Mouse (Mus musculus) MEL (cell line): ENCODE results near the gene Clec16a. TPM values are rescaled to one million over a fixed set of nuclear protein-coding genes. Genes with fewer than 3 reads are reported as not detected.

ENCODE experiments used
- DNase-seq: peaks from one replicate; pipeline ENCODE4 v3.0.0; 2011; ENCODE audit warnings: low read depth, low spot score
- H3K27ac ChIP-seq: 2 replicates; pipeline ENCODE4 v1.5.1; 2012; ENCODE audit warnings: low read depth, mild to moderate bottlenecking, control low read depth, low read length, moderate library complexity; ENCODE audit not compliant: control insufficient read depth
- H3K27me3 ChIP-seq, 2 experiments: fragments of 150-350 bp in 1 of 2; sonication (generic) in 1 of 2; 2 replicates each; pipeline ENCODE4 v1.6.1; 2012; ENCODE audit warnings: low read length in 2 of 2, mild to moderate bottlenecking in 2 of 2, improper control_type of control experiment in 1 of 2, moderate library complexity in 1 of 2; ENCODE audit not compliant: insufficient read depth in 2 of 2, control insufficient read depth in 1 of 2
- H3K36me3 ChIP-seq, 2 experiments: 2 replicates each; pipeline ENCODE4 v1.6.1; 2012 to 2014; ENCODE audit warnings: low read length in 2 of 2, improper control_type of control experiment in 1 of 2, inconsistent platforms in 1 of 2, mild to moderate bottlenecking in 1 of 2; ENCODE audit not compliant: insufficient read depth in 2 of 2, control insufficient read depth in 1 of 2
- H3K4me1 ChIP-seq, 2 experiments: fragments of 150-350 bp in 1 of 2; sonication (generic) in 1 of 2; 2 replicates each; pipeline ENCODE4 v1.6.1; 2012; ENCODE audit warnings: low read length in 2 of 2, improper control_type of control experiment in 1 of 2, mild to moderate bottlenecking in 1 of 2; ENCODE audit not compliant: insufficient read depth in 2 of 2, control insufficient read depth in 1 of 2
- H3K4me3 ChIP-seq, 2 experiments: fragments of 150-350 bp in 1 of 2; sonication (generic) in 1 of 2; 2 replicates each; pipeline ENCODE4 v1.5.1; 2012; ENCODE audit warnings: low read depth in 2 of 2, low read length in 2 of 2, mild to moderate bottlenecking in 2 of 2, moderate library complexity in 2 of 2, control low read depth in 1 of 2, improper control_type of control experiment in 1 of 2; ENCODE audit not compliant: control insufficient read depth in 1 of 2, insufficient read depth in 1 of 2
- H3K79me2 ChIP-seq: 2 replicates; pipeline ENCODE4 v1.6.1; 2012; ENCODE audit warnings: mild to moderate bottlenecking, low read length, moderate library complexity; ENCODE audit not compliant: control insufficient read depth, poor library complexity, insufficient read depth
- H3K9ac ChIP-seq: 2 replicates; pipeline ENCODE4 v1.6.1; 2012; ENCODE audit warnings: low read depth, mild to moderate bottlenecking, control low read depth, low read length, moderate library complexity; ENCODE audit not compliant: control insufficient read depth, poor library complexity, severe bottlenecking
- H3K9me3 ChIP-seq: fragments of 150-350 bp; sonication (generic); replicated peaks from 2 replicates; pipeline ENCODE4 v1.6.1; 2012; ENCODE audit warnings: mild to moderate bottlenecking, low read length, improper control_type of control experiment, moderate library complexity; ENCODE audit not compliant: insufficient read depth
- CTCF ChIP-seq, 3 experiments: IDR thresholded peaks in 2 of 3; conservative IDR thresholded peaks in 1 of 3; 2 replicates each; pipeline ENCODE4 v1.5.1; 2011 to 2012; ENCODE audit warnings: low read length in 3 of 3, low read depth in 2 of 3, mild to moderate bottlenecking in 2 of 3, improper control_type of control experiment in 1 of 3, inconsistent platforms in 1 of 3, mixed read lengths in 1 of 3, moderate library complexity in 1 of 3; ENCODE audit not compliant: control insufficient read depth in 1 of 3, insufficient read depth in 1 of 3, poor library complexity in 1 of 3, severe bottlenecking in 1 of 3
- ELF1 ChIP-seq: IDR thresholded peaks from 2 replicates; pipeline ENCODE4 v1.6.1; 2014; ENCODE audit warnings: low read depth, mild to moderate bottlenecking, inconsistent platforms, low read length, improper control_type of control experiment, moderate library complexity
- EP300 ChIP-seq, 2 experiments: IDR thresholded peaks; 2 replicates each; pipeline ENCODE4 v1.6.1; 2011; ENCODE audit warnings: improper control_type of control experiment in 2 of 2, low read length in 2 of 2, low read depth in 1 of 2, mild to moderate bottlenecking in 1 of 2
- GATA1 ChIP-seq: IDR thresholded peaks from 2 replicates; pipeline ENCODE4 v1.6.1; 2011; ENCODE audit warnings: low read depth, low read length, improper control_type of control experiment
- JUND ChIP-seq: IDR thresholded peaks from 2 replicates; pipeline ENCODE4 v1.6.1; 2011; ENCODE audit warnings: low read depth, mild to moderate bottlenecking, improper control_type of control experiment, low read length
- MAX ChIP-seq: IDR thresholded peaks from 2 replicates; pipeline ENCODE4 v1.6.1; 2011; ENCODE audit warnings: low read length, improper control_type of control experiment
- MEF2A ChIP-seq: IDR thresholded peaks from 2 replicates; pipeline ENCODE4 v1.6.1; 2014; ENCODE audit warnings: low read depth, mild to moderate bottlenecking, inconsistent platforms, low read length, improper control_type of control experiment; ENCODE audit not compliant: poor library complexity, insufficient replicate concordance, severe bottlenecking; ENCODE audit errors: extremely low read depth
- MYB ChIP-seq: IDR thresholded peaks from 2 replicates; pipeline ENCODE4 v1.6.1; 2011; ENCODE audit warnings: mild to moderate bottlenecking, low read depth, low read length, improper control_type of control experiment
- MYC ChIP-seq: IDR thresholded peaks from 2 replicates; pipeline ENCODE4 v1.6.1; 2011; ENCODE audit warnings: low read depth, mild to moderate bottlenecking, low read length, improper control_type of control experiment, moderate library complexity
- NELFE ChIP-seq: IDR thresholded peaks from 2 replicates; pipeline ENCODE4 v1.6.1; 2011; ENCODE audit warnings: low read depth, low read length, improper control_type of control experiment
- POLR2A ChIP-seq, 2 experiments: IDR thresholded peaks; 2 replicates each; pipeline ENCODE4 v1.6.1; 2011 to 2012; ENCODE audit warnings: low read length in 2 of 2, mild to moderate bottlenecking in 2 of 2, control low read depth in 1 of 2, improper control_type of control experiment in 1 of 2, low read depth in 1 of 2, moderate library complexity in 1 of 2; ENCODE audit not compliant: control insufficient read depth in 1 of 2, insufficient read depth in 1 of 2, poor library complexity in 1 of 2
- RAD21 ChIP-seq: IDR thresholded peaks from 2 replicates; pipeline ENCODE4 v1.6.1; 2011; ENCODE audit warnings: mild to moderate bottlenecking, low read depth, low read length, improper control_type of control experiment
- RCOR1 ChIP-seq: IDR thresholded peaks from 2 replicates; pipeline ENCODE4 v1.6.1; 2012; ENCODE audit warnings: low read depth, mild to moderate bottlenecking, inconsistent platforms, low read length, improper control_type of control experiment
- SMC3 ChIP-seq: IDR thresholded peaks from 2 replicates; pipeline ENCODE4 v1.6.1; 2011; ENCODE audit warnings: low read depth, low read length, improper control_type of control experiment
- TCF12 ChIP-seq: IDR thresholded peaks from 2 replicates; pipeline ENCODE4 v1.6.1; 2014; ENCODE audit warnings: low read depth, mild to moderate bottlenecking, inconsistent platforms, low read length, improper control_type of control experiment, moderate library complexity
- USF2 ChIP-seq, 2 experiments: IDR thresholded peaks; 2 replicates each; pipeline ENCODE4 v1.6.1; 2011 to 2012; ENCODE audit warnings: improper control_type of control experiment in 2 of 2, low read length in 2 of 2, borderline replicate concordance in 1 of 2, inconsistent platforms in 1 of 2, low read depth in 1 of 2, mild to moderate bottlenecking in 1 of 2; ENCODE audit not compliant: insufficient read depth in 1 of 2
- ZC3H11A ChIP-seq: IDR thresholded peaks from 2 replicates; pipeline ENCODE4 v1.6.1; 2012; ENCODE audit warnings: low read depth, mild to moderate bottlenecking, inconsistent platforms, low read length, improper control_type of control experiment
- ZMIZ1 ChIP-seq: IDR thresholded peaks from 2 replicates; pipeline ENCODE4 v1.6.1; 2012; ENCODE audit warnings: low read depth, mild to moderate bottlenecking, inconsistent platforms, low read length, improper control_type of control experiment, moderate library complexity
- polyA plus RNA-seq, 2 experiments: library from polyadenylated mRNA; stranded (reverse) in 1 of 2; unstranded in 1 of 2; fragments of >175 nt in 1 of 2; fragments of >200 nt in 1 of 2; gene quantifications; 2 replicates each; pipeline versions ENCODE4 v1.2.1 to v1.2.4; 2012; ENCODE audit warnings: low replicate concordance in 2 of 2, low read depth in 1 of 2; ENCODE audit not compliant: insufficient read length in 2 of 2, insufficient read depth in 1 of 2, missing spikeins in 1 of 2
- total RNA-seq: library from RNA; depleted of rRNA; stranded (reverse); fragments of 300-350 nt; gene quantifications from 2 replicates; pipeline ENCODE4 v1.2.3, GENCODE M21; 2012

Gene Clec16a
- total and polyA plus RNA-seq, 3 experiments: 10.4 to 49.3 (median 22.1) TPM

DNA sequence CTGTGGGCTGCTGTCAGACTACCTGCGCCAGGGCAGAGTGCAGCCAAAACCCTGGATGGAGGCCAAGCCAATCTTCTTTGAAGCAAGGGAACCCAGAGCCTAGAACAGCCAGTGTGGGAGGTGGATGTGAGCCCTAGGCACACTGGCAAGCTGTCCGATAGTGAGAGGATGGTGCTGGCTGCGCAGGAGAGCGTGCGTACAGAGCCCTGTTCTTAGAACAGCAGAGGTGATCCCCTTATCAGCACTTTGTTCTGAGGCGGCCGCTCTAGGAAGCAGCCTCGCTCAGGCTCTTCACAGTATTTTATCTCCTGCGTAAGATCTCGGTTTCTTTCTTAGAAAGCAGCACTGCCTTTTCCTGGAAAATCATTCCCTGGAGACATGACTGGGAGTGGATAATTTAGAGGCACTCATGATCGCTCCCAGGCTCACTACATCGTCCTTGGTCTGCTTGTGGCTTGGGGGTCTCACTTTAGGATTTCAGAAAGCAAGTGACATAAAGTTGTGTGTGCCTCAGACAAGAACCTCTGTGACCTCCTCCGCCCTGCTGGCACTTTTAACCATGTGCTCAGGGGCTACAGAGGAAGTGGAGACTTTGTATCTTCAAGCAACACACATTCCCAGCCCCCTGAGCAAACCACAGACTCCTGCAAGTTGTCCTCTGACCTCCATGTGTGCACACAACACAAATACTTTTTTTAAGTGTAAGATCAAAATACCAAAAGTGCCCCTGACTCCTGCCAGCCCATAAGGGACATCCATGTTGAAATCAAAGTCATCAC lies 94.2 kb downstream of the Clec16a start (continued):
- peak; percentile 19; the same call in 1 of the 2 replicates for TF ChIP-seq ELF1
- TF ChIP-seq MAX: peak; percentile 83
- TF ChIP-seq MEF2A: no peak

DNA sequence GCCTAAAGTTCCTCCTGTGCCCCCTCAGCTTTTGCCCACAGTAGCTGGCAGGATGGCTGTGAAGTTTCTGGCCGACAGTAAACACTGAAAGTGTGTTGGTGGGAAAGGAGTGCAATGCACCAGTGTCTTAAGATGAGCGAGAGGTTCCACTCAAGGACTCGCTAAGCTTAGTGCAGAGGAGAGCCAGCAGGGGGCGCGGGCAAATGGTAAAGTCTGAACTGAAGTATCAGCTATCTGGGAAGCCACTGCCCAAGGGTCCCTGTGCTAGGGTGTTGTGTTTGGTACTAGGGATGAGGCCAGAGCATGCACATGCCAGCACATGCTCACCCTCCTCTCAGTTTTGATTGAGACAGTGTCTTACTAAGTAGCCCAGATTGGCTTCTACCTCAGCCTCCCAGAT lies 94.9 kb downstream of the Clec16a start:
- TF ChIP-seq CTCF (IDR thresholded peaks at IDR 0.05 in 2 of 3, conservative IDR thresholded peaks at IDR 0.05 in 1 of 3; ENCODE audit: control insufficient read depth in 1 of 3, insufficient read depth in 1 of 3, low read depth in 2 of 3, low read length in 3 of 3, poor library complexity in 1 of 3, severe bottlenecking in 1 of 3) (peak; percentile 68 to 77 (median 73)), SMC3 (peak; percentile 74), ZC3H11A (peak; percentile 30; the same call in 1 of the 2 replicates), USF2 (IDR thresholded peaks at IDR 0.05; ENCODE audit: borderline replicate concordance in 1 of 2, insufficient read depth in 1 of 2, low read depth in 1 of 2, low read length in 2 of 2) (no peak), RAD21 (peak; percentile 34), NELFE (no peak)
- no peaks in the 10 kb centered on the region for H3K9me3 ChIP-seq
- H3K79me2 ChIP-seq: no peaks in the 10 kb centered on the region
- peaks cover 9 to 23% of the 10 kb centered on the region in 2 experiments for H3K4me1 ChIP-seq
- peak overlapping the region; percentile 76 for H3K27ac ChIP-seq
- H3K9ac ChIP-seq: peak overlapping the region; percentile 38
- no peaks in the 10 kb centered on the region for H3K27me3 ChIP-seq
- peaks cover 0 to 19% of the 10 kb centered on the region in 2 experiments; a peak in 3 of 4 replicates for H3K36me3 ChIP-seq
- peak overlapping the region in 1 of 2 experiments; percentile 31; a peak in 1 of 4 replicates for H3K4me3 ChIP-seq
- DNase-seq: peak; percentile 80

DNA sequence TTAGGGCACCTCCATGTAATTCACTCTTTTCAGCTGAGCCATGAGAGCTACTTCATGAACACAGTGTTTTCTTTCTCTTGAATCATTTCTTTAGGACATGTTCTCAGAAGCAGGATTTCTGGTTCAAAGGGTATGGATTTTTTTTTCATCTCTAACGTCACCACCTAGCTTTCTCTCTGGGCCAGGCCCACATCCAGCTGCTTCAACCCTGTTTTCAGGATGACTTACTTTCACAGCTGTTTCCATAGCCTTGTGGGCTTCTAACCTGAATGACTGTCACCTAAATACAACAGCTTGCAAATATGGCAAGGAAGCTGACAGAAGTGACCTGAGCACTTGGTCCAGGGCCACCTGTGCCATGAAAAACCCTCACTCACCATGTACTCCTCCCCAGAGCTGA lies 96.0 kb downstream of the Clec16a start:
- no peak for DNase-seq

More for the DNA sequence above, 96.0 kb downstream of the Clec16a start:
- Histone ChIP-seq H3K9me3 (no peaks in the 10 kb centered on the region), H3K27ac (no peak overlapping the region)
- TF ChIP-seq EP300 (IDR thresholded peaks at IDR 0.05; ENCODE audit: low read depth in 1 of 2, low read length in 2 of 2): no peak
- no peak for TF ChIP-seq MAX
- TF ChIP-seq MYB: no peak
- no peak for TF ChIP-seq ZMIZ1
- TF ChIP-seq RCOR1: no peak
- no peak for TF ChIP-seq TCF12
- TF ChIP-seq ELF1: no peak
- TF ChIP-seq GATA1: no peak
- TF ChIP-seq JUND: no peak
- no peak for TF ChIP-seq POLR2A (IDR thresholded peaks at IDR 0.05; ENCODE audit: control insufficient read depth in 1 of 2, insufficient read depth in 1 of 2, low read depth in 1 of 2, low read length in 2 of 2, poor library complexity in 1 of 2)
- no peak for TF ChIP-seq MYC
- TF ChIP-seq, all 39 proteins: peak for 0
- no peaks in the 10 kb centered on the region for H3K27me3 ChIP-seq
- peaks cover 0 to 19% of the 10 kb centered on the region in 2 experiments; a peak in 3 of 4 replicates for H3K36me3 ChIP-seq
- no peaks in the 10 kb centered on the region for H3K79me2 ChIP-seq
- H3K4me1 ChIP-seq: peaks cover 9 to 23% of the 10 kb centered on the region in 2 experiments
- H3K4me3 ChIP-seq: no peak overlapping the region
- H3K9ac ChIP-seq: no peak overlapping the region
